Mouse (Mus musculus) lung, postnatal 14 days (tissue): ENCODE data around the gene Caprin1.

Experiments
- DNase-seq: peaks from one replicate; pipeline ENCODE4 v3.0.0; 2021

Gene Caprin1

GRCm38 (mm10) chr2:103719292-103719646 lies 78.2 kb downstream of the Caprin1 start:
- no peak for DNase-seq

DNA sequence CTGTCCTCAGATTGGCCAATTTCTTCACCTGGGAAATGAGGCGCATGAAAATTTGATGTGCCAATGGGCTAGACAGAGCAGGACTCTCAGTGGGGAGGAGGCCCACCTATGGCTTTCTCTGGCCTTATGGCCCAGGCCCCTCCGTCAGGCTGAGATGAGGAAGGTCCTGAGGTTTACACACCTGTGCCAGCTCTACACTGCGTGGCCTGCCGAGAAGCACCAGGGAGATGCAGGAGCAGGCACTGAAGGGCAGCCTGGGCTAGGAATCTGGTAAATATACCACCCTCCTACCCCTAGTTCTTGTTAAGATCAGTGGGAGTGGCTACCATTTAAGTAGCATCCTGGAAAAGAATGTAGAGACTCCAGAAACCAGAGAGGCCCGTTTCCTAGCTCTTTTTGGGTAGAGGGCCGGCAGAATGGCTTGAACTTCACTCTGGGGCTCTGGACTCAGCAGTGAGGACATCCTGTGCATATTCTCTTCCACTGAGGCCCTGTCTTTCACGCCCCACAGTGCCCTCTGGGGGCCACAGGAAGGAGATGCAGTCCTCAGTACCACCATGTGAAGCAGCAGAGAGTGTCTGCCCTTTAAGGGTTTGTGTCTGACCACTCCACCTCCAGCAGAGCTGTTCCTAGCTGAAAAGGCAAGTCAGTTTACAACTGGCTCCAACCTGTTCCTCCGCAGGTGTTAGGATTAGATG lies 78.7 kb downstream of the Caprin1 start:
- DNase-seq: peak; percentile 76

DNA sequence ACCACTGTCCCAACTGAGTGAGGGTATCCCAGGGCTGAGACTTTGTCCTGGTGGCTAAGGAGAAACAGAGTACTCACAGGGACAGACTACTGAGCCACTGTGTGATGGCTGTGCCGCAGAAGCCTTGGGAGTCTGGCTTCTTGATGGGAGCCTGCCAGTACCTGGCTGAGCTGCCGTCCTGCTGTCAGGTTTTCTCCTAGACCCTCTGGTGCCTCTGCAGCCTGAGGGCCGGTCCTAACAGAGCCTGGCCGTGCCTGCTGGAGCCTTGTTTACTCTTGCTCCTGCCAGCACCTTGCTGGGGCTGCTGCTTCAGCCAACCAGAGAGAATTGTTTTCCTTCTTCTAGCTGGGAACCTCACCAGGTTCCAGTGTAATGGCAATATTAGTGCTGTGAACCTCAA lies 83.0 kb downstream of the Caprin1 start:
- DNase-seq: no peak

DNA sequence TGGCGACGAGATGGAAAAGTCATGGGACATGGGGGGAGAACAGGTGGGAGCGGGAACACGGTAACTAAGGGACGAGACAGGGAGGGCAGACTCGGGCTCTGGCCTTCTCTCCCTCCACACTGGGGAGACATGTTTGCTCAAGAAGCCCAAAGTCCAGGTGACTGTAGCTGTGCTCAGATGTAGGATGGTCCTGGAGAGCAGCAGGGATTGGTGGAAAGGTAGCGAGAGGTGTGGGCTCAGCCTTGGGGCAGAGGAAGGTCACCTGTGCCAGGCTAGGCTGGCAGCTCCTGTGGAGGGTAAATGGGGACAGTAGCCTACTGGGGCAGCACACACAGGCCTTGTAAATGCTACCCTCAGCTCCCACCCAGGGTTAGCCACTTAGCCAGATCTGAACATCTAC lies 83.6 kb downstream of the Caprin1 start:
- DNase-seq: no peak
